Mouse (Mus musculus): ENCODE measurements around the gene Tcf25. TPM values are rescaled to one million over a fixed set of nuclear protein-coding genes. Genes with fewer than 3 reads are reported as not detected.
A peak's percentile ranks its signal among the peaks of the same experiment; 100 is the strongest.

The Tcf25 gene
- polyA plus RNA-seq, 1 experiment = 239 TPM

- peak overlapping the region; percentile 84 for H3K27ac ChIP-seq (ENCODE audit: insufficient read depth, low read length)
- H3K36me3 ChIP-seq (ENCODE audit: control insufficient read depth, insufficient read depth, low read length, poor library complexity, severe bottlenecking) = peaks cover 5% of the 10 kb centered on the region; the same call in 1 of the 2 replicates
- H3K9ac ChIP-seq (ENCODE audit: low read depth, poor library complexity, severe bottlenecking) = peak overlapping the region; percentile 51; the same call in 1 of the 2 replicates
- TF ChIP-seq POLR2A (IDR thresholded peaks at IDR 0.05; ENCODE audit: insufficient read depth, low read length) (no peak), EP300 (IDR thresholded peaks at IDR 0.05; ENCODE audit: insufficient read depth, low read depth, low read length) (peak; percentile 51), CTCF (IDR thresholded peaks at IDR 0.05; ENCODE audit: low read depth, low read length) (peak; percentile 72)
- H3K27me3 ChIP-seq (ENCODE audit: control insufficient read depth, insufficient read depth, low read length, poor library complexity, severe bottlenecking) = no peaks in the 10 kb centered on the region
- peak overlapping the region; percentile 27; the same call in 1 of the 2 replicates for H3K4me3 ChIP-seq (ENCODE audit: low read depth, low read length)
- peaks cover 10% of the 10 kb centered on the region for H3K9me3 ChIP-seq (replicated peaks; ENCODE audit: control insufficient read depth, insufficient read depth, low read length, poor library complexity, severe bottlenecking)
- H3K4me1 ChIP-seq (ENCODE audit: control insufficient read depth, insufficient read depth, low read length) = no peaks in the 10 kb centered on the region
Measured at GRCm38 (mm10) chr8:123422056-123422780, 48.7 kb downstream of the Tcf25 start.

GRCm38 (mm10) chr8:123422781-123423159 is 49.2 kb downstream of the Tcf25 start:
- TF ChIP-seq CTCF (IDR thresholded peaks at IDR 0.05; ENCODE audit: low read depth, low read length) (no peak), EP300 (IDR thresholded peaks at IDR 0.05; ENCODE audit: insufficient read depth, low read depth, low read length) (no peak), POLR2A (IDR thresholded peaks at IDR 0.05; ENCODE audit: insufficient read depth, low read length) (no peak)
- Histone ChIP-seq H3K9ac (ENCODE audit: low read depth, poor library complexity, severe bottlenecking) (no peak overlapping the region; the same call in 1 of the 2 replicates), H3K27me3 (ENCODE audit: control insufficient read depth, insufficient read depth, low read length, poor library complexity, severe bottlenecking) (no peaks in the 10 kb centered on the region), H3K4me3 (ENCODE audit: low read depth, low read length) (no peak overlapping the region), H3K4me1 (ENCODE audit: control insufficient read depth, insufficient read depth, low read length) (no peaks in the 10 kb centered on the region), H3K27ac (ENCODE audit: insufficient read depth, low read length) (no peak overlapping the region), H3K36me3 (ENCODE audit: control insufficient read depth, insufficient read depth, low read length, poor library complexity, severe bottlenecking) (peaks cover 5% of the 10 kb centered on the region; the same call in 1 of the 2 replicates), H3K9me3 (replicated peaks; ENCODE audit: control insufficient read depth, insufficient read depth, low read length, poor library complexity, severe bottlenecking) (peaks cover 14% of the 10 kb centered on the region)

- H3K4me1 ChIP-seq (ENCODE audit: control insufficient read depth, insufficient read depth, low read length) = no peaks in the 10 kb centered on the region
- TF ChIP-seq EP300 (IDR thresholded peaks at IDR 0.05; ENCODE audit: insufficient read depth, low read depth, low read length) (no peak), POLR2A (IDR thresholded peaks at IDR 0.05; ENCODE audit: insufficient read depth, low read length) (no peak), CTCF (IDR thresholded peaks at IDR 0.05; ENCODE audit: low read depth, low read length) (no peak)
- peaks cover 5% of the 10 kb centered on the region; the same call in 1 of the 2 replicates for H3K36me3 ChIP-seq (ENCODE audit: control insufficient read depth, insufficient read depth, low read length, poor library complexity, severe bottlenecking)
- no peaks in the 10 kb centered on the region for H3K27me3 ChIP-seq (ENCODE audit: control insufficient read depth, insufficient read depth, low read length, poor library complexity, severe bottlenecking)
- H3K9ac ChIP-seq (ENCODE audit: low read depth, poor library complexity, severe bottlenecking) = peak within 1 kb of the TSS; percentile 51; the same call in 1 of the 2 replicates
- peaks cover 21% of the 10 kb centered on the region for H3K9me3 ChIP-seq (replicated peaks; ENCODE audit: control insufficient read depth, insufficient read depth, low read length, poor library complexity, severe bottlenecking)
- no peak within 1 kb of the TSS for H3K27ac ChIP-seq (ENCODE audit: insufficient read depth, low read length)
- H3K4me3 ChIP-seq (ENCODE audit: low read depth, low read length) = no peak within 1 kb of the TSS
Measured at GRCm38 (mm10) chr8:123423441-123423840, 49.9 kb downstream of the Tcf25 start, which contains the start of gene Def8. Gene Def8 (plus strand): TSS chr8:123423527.

GRCm38 (mm10) chr8:123426511-123427509 is 53.3 kb downstream of the Tcf25 start:
- Histone ChIP-seq H3K4me3 (ENCODE audit: low read depth, low read length) (no peak overlapping the region), H3K9me3 (replicated peaks; ENCODE audit: control insufficient read depth, insufficient read depth, low read length, poor library complexity, severe bottlenecking) (peaks cover 48% of the 10 kb centered on the region), H3K36me3 (ENCODE audit: control insufficient read depth, insufficient read depth, low read length, poor library complexity, severe bottlenecking) (no peaks in the 10 kb centered on the region), H3K9ac (ENCODE audit: low read depth, poor library complexity, severe bottlenecking) (no peak overlapping the region), H3K27ac (ENCODE audit: insufficient read depth, low read length) (no peak overlapping the region), H3K27me3 (ENCODE audit: control insufficient read depth, insufficient read depth, low read length, poor library complexity, severe bottlenecking) (no peaks in the 10 kb centered on the region), H3K4me1 (ENCODE audit: control insufficient read depth, insufficient read depth, low read length) (no peaks in the 10 kb centered on the region)
- no peak for TF ChIP-seq EP300 (IDR thresholded peaks at IDR 0.05; ENCODE audit: insufficient read depth, low read depth, low read length)
- TF ChIP-seq CTCF (IDR thresholded peaks at IDR 0.05; ENCODE audit: low read depth, low read length) = no peak
- no peak for TF ChIP-seq POLR2A (IDR thresholded peaks at IDR 0.05; ENCODE audit: insufficient read depth, low read length)

DNA sequence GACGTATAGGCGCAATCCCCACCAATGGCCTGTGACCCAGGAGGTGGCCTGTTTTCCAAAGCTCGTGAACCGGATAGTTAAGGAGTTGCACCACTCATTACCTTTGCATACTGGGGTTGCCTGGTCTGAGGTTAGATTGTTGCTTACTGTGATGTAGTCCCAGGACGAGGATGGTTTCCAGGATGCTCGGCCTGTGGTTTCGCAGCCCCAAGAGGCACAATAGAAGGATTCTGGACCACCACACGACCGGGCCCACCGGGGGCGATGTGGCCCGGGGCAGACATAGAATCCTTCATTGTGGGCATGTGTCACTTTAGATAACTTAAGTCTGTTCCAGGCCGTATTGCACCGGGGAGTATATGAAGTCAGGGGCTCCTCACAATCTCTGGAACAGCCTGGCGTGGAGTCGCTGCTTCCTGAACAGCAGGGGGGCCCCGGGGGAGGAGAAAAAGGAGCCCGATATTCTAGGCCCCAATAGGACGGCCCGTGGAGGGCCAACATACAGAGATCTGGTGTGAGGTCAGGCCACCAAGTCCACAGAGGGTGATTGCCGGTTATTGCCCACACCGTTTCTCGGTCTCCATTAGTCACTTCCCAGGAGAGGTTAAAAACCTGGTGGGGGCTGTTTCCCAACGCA is 54.2 kb downstream of the Tcf25 start:
- no peak overlapping the region for H3K4me3 ChIP-seq (ENCODE audit: low read depth, low read length)
- no peaks in the 10 kb centered on the region for H3K4me1 ChIP-seq (ENCODE audit: control insufficient read depth, insufficient read depth, low read length)
- no peak overlapping the region for H3K9ac ChIP-seq (ENCODE audit: low read depth, poor library complexity, severe bottlenecking)
- no peaks in the 10 kb centered on the region for H3K27me3 ChIP-seq (ENCODE audit: control insufficient read depth, insufficient read depth, low read length, poor library complexity, severe bottlenecking)
- H3K9me3 ChIP-seq (replicated peaks; ENCODE audit: control insufficient read depth, insufficient read depth, low read length, poor library complexity, severe bottlenecking) = peaks cover 58% of the 10 kb centered on the region
- no peaks in the 10 kb centered on the region for H3K36me3 ChIP-seq (ENCODE audit: control insufficient read depth, insufficient read depth, low read length, poor library complexity, severe bottlenecking)
- H3K27ac ChIP-seq (ENCODE audit: insufficient read depth, low read length) = no peak overlapping the region
- TF ChIP-seq EP300 (IDR thresholded peaks at IDR 0.05; ENCODE audit: insufficient read depth, low read depth, low read length) = no peak
- no peak for TF ChIP-seq POLR2A (IDR thresholded peaks at IDR 0.05; ENCODE audit: insufficient read depth, low read length)
- no peak for TF ChIP-seq CTCF (IDR thresholded peaks at IDR 0.05; ENCODE audit: low read depth, low read length)
